Mouse (Mus musculus) megakaryocyte, embryonic 14.5 days (primary cell): ENCODE data around the gene Patj.

ENCODE experiments used
- FLI1 ChIP-seq: IDR thresholded peaks from 2 replicates; pipeline ENCODE4 v1.6.1; 2012; ENCODE audit warnings: low read length, inconsistent platforms, mixed read lengths
- GATA1 ChIP-seq: IDR thresholded peaks from 3 replicates; pipeline ENCODE4 v1.6.1; 2012; ENCODE audit warnings: mixed read lengths, low read length, inconsistent platforms, borderline replicate concordance

DNA sequence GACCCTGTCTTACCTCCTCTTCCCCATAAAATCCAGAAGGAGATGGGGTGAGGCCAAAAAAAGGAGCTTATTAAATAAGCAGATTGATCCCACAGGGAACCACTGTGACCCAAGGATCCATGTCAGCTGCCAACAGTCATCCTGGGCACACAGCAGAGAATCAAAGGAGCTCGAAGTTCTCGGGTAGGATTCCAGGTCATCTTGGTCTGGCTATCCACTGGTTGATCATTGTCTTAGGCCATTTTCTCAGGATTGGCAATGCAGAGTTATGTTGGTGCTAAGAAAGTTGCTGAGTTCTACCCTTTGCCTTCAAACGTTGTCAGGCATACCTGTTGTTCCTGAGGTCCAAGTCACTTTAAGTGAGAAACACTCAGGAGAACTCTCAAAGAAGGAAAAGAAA lies 304.6 kb downstream of the Patj start:
- TF ChIP-seq GATA1 = no peak
- TF ChIP-seq FLI1 = no peak
